Mouse (Mus musculus) urinary bladder, adult 18-20 months (tissue): ENCODE measurements around the gene Ank2.

Experiments
- DNase-seq, 2 experiments: peaks; one replicate each; pipeline ENCODE4 v3.0.0; 2022; ENCODE audit warnings: low spot score in 2 of 2, mixed read lengths in 2 of 2

Gene Ank2

DNA sequence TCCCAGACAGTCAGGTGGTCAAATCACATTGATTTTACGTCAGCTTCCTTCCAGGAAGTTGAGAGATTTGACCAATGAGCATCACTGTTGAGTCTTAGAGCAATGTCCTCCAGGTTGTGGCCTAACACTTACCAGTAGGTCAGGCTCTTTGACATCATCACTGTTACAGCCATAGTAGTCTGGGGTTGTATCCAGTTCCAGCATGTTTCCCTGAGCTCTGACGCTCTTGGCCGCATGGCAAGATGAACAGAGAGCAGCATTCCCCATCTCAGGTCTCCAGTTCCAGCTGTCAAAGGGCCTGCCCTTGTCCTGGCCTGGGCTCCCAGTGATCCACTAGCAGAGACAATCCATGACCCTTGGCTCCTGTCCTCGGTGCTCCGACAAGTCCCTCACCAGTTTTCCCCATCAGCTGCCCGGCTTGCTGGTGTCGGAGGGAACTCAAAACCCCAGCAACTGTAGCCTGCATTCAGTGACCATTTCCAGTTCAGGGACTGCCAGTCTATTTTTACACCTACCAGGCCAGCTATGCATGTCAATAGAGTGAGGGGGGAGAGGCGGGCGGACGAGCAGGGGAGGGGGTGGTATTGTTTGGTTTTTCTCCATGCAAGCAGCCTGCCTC is 374.7 kb downstream of the Ank2 start:
- no peak for DNase-seq

DNA sequence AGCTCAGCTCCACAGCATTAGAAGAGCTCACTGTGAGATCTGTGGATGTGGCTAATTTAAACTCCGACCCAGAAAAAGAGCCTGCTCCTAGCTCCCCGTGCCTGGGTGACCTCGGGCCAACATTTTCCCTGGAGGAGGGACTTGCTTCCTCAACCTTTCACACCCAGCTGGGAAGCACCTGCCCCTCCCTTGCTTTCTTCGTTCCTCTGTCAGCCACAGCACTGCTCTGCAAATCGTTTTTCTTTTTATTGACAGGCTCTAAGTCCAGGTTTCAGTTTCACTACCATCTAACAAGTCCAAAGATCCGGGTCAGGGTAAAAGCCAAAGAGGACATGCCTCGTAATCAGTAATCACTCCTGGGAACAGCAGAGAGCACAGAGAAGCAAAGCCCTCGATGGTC is 375.8 kb downstream of the Ank2 start:
- DNase-seq: peak in 1 of 2 experiments; percentile 2

DNA sequence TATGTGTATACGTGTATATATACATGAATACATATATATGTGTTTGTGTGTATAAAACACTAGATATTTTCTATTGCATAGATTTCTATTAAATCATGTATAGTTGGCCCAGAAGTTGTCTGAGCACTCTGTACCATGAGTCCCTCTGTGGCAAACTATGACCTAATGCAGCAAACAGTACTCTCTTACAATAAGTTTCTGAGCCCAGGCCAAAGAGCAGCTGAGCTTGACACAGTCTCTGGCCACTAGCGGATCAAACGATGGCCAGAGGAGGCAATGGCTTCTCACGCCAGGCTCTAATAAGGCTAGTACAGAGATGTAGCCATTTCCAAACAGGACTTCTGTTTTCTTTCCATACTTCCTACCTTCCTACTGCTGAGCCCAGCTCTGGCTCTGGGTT is 380.4 kb downstream of the Ank2 start:
- no peak for DNase-seq

DNA sequence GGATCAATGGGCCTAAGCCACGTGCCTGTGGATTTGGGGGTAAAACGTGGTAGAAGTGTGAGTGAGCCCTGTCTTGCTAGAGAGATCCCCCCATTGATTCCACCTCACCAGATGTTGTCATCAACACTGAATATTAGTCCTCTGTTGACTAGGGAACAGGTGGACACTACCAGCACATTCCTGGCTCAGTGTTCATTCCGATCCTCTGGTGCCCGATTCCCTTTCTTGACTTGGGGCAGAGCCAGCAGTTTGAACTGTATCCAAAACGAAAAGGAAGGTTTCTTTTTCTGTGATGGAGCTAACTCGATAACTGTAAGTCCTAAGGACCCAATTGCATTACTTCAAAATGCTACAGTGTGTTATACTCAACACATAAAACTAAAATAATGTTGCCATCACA is 382.9 kb downstream of the Ank2 start:
- no peak for DNase-seq

DNA sequence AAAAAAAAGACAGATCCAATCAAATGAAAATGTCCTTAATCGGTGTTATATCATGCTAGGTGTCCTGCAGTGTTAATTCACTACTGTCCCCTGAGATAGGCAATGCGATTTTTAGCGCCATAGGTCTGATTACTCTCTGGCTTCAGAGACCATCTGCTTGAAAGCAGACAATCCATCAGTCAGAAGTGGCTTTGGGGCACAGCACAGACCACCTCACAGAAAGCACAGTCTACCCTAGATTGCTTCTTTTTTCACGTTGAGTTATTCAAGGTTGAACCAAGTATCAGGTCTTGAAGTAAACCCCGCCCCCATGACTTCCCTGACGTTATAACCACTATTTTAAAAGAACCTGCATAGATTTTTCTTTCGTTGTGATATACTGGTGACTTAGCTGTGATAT is 385.9 kb downstream of the Ank2 start:
- no peak for DNase-seq

DNA sequence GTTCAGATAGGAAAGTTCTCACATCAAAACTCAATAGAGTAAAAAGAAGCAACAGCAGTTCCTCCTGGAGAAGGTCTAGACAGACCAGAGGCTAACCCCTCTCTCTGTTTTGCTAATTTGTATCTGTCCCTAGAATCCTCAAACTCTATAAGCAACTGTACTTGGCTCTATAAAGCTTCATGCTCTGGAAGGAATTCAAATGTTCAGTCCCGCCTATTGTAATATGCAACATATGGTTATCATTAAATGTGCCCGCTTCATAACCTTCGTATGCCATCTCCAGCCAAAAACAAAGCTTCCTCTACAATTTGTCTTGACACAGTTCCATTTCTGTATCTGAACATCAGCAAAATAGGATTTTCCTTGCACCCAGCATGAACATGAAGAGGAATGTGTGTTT is 389.7 kb downstream of the Ank2 start:
- no peak for DNase-seq

DNA sequence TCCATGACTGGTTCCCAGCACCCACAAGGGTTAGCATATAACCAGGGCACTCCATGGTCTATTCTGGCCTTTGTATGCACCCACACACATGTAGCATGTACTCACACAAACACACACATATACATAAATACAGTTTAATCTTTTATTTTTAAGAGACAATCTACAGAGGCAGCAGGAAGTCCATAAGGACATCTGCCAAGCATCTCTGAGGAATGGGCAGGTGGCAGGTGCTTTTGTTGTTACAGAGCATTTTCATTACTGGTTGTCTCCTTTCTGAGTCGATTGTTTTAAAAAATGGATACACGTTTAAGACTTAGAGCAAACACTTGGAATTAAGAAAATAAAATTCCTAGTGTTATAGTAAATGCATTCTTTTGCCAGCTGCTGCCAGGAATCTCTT is 390.7 kb downstream of the Ank2 start:
- no peak for DNase-seq

DNA sequence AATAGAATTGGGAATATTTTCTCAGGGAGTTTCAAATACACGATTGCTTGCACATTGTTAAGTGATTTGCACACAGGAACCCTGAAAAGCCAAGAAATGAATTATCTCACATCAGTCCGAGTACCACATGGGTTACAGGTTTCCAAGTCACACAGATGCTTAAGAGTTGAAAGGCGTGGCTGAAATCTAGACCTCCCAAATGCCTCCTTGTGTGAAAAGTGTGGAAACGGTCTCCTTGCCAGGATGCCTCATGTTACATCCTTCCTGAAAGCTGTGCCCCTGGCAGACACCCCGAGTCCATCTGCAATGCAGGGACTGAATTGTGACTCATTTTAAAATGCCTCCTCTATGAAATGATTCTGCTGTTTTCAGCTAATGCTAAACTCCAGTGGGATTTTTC is 391.9 kb downstream of the Ank2 start:
- no peak for DNase-seq

DNA sequence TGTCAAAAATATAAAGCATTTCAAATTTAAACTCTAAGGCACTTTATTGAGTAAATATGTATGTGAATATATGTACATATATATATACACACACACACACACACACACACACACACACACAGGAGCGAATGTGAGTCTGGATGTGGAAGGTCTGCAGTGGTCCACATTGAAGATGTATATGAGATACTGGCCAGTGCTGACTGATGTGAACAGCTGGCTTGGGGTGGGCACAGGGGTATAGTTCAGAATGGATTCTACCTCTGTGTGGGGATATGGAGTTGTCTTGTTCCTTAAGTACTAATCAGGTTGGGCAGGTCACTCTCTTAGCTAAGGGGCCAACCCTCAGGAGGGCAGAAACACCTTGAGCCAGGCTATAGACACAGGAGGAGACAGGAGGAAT is 397.8 kb downstream of the Ank2 start:
- no peak for DNase-seq

DNA sequence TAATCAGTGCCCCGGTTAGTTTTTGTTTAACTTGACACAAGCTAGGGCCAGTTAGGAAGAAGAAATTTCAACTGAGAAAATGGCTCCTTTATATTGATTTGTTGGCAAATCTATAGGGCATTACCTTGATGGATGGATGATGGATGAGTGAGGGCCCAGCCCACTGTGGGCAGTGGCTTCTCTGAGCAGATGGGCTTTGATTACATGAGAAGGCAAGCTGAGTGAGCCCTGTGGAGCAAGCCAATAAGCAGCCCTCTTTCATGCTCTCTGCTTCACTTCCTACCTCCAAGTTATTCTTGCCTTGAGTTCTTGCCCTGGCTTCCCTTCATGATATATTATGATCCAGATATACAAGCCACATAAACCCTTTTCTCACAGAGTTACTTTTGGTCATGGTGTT is 401.4 kb downstream of the Ank2 start:
- DNase-seq: no peak

DNA sequence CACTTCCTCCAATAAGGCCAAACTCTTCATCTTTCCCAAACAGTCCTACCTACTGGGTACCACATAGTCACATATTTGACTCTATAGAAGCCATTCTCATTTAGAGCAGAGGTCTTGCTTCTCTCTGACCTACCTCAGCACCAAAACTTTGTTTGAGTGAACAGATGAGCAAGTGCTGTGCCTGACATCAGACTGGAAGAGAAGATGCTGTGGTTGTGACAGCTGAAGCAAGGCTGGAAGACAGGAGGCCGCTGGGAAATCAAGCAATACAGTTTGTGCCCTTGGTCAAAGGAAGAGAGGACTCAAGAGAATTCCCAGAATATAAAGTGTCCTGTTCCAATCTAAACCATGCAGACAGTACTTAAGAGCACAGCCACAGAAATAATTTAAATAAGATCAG is 402.0 kb downstream of the Ank2 start:
- no peak for DNase-seq

DNA sequence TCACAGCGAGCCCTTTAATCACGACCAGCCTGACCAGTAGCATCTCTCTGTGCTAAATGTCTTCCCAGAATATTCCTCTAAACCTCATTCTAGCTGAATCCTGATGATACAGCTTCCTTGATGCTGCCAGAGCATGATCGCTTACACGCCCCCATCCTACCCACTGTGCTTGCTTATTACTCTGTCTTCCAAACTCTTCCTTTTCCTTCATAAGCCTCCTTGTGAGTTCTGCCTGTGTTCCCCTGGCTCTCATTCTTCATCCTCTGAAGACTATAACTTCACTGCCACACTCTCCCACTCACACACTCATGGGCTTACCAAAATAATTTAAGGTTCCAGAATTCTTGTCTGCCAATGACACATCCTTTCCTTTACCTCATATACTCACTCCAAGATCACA is 405.5 kb downstream of the Ank2 start:
- no peak for DNase-seq

DNA sequence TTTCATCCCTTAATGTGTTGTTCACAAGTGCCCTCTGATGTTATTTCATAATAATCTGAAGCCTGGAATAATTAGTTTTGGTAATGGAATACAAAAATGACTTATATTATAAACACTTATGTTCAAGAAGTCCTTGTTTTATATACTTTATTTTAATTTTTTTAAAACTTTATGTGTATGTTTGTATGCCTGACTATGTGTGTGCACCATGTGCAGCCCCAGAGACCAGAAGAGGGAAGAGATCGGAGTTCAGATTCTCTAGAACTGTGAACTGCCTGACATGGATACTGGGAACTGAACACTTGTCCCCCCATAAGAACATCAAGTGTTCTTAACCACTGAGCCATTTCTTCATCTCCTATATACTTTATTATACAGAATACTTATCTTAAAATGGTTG is 411.6 kb downstream of the Ank2 start:
- no peak for DNase-seq

DNA sequence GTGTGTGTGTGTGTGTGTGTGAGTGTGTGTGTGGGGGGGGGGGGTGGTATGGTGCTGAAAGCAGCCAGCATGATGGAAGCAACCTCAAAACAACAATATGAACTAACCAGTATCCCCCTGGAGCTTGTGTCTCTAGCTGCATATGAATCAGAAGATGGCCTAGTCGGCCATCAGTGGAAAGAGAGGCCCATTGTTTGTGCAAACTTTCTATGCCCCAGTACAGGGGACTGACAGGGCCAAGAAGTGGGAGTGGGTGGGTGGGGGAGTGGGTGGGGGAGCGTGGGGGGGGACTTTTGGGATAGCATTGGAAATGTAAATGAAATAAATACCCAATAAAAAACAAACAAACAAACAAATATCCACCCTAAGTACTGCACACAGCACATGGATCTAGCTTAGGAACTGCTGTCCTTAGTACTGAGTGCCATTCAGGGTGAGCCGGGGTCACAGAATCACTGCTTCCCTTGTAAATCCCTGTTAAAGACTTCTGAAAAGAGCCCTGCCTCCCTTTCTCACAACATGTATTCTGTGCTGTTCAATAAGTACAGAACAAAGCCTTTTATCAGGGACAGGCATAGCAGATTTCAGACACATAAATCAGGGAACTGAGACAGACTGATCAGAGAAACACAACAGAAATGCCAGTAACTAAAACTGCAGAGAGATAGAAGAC is 412.2 kb downstream of the Ank2 start:
- DNase-seq: no peak

DNA sequence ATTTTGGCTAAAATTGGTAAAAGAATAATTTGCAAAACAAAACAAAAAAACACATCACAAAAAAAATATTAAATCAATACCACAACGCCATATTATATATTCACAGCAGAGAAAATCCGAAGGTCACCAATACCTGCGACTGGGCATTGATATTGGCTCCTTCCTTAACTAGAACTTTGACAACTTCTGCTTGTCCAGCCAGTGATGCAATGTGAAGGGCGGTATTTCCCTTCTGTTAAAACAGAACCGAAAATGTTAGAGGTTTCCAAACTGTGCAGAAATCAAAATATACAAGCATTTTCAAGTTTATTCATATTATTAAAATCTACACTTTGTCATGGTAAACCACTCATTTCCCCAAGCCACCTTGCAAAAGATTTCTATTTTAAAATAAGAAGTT is 421.8 kb downstream of the Ank2 start:
- no peak for DNase-seq

DNA sequence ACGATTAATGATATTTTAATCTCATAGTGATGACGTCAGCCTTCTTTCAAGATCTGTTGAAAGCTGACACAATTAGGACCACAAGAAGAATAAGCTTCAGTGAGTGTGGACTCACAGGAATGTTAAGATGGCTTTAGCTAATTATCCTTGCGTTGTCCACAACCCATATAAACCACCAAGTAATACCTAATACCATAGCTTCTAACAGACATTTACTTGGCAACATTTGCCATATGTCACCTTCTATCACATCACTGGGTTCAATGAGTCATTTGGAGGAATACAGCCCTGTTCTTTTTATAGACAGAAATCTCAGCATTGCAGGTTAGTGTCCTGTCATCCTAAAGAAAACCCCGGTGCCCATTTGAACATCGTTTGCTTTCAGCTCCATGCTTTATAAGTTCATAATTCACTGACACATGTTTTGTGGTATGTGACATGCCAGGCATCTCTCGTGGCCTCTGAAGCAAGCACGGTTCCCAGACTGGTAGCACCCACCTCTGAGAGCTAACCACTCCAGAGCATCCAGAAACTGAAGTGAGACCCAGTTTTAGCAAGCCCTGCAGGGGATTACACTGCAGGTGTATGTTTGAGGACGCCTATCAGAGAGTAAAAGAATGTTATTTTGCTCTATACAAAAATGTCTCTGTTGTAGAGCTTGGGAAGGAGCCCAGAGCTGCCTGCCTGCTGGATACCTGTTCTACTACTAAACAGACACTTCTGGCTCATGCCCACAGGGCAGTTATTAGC is 423.4 kb downstream of the Ank2 start:
- DNase-seq: no peak

DNA sequence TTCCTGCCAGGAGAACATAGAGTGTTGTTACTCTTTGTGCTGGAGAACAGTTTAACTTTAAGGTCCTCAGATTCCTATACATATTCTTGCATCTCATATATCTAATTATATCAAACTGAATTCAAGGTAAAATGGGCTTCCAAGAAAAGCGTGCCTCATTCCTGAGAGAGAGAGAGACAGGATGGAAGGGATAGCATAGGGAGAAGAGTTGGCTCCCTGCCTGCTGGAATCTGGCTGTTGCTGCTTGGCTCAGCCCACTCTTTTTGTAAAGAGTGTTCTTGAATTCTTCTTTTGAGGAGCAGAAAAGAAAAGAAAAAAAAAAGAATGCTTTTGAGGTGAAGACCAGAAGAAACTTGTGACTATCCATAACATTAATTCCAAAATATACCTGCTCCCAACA is 427.7 kb downstream of the Ank2 start:
- DNase-seq: no peak

DNA sequence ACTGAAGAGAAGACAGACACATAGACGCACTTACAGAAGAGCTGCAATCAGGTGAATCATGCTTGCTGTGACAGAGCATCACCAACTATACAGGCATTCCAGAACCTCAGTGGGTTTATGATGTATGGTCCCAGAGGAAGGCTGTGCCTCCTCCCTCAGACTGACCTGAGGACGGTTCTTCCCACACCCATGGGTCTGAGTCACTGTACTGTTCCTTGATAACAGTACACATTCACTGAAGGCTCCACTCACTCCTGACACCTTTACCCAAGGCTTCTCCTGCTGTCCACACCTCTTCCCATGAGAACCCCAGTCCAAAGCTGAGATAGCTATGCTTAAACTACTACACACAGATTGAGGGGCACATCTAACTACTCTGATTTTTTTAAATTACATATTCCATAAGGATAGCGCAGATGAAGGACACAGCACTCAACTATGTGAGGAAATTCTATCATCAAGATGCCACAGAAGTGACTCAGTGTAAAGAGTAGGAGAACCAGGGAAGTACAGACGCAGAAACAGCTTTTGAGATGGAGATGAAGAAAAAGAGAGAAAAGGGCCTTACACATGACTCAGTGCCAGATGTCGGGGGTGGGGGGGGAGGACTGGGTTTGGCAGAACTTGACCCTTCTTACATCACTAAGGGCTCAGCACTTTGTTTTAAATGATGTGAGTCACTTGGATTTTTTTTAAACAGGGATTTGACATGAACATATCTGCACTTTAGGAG is 435.3 kb downstream of the Ank2 start:
- no peak for DNase-seq

DNA sequence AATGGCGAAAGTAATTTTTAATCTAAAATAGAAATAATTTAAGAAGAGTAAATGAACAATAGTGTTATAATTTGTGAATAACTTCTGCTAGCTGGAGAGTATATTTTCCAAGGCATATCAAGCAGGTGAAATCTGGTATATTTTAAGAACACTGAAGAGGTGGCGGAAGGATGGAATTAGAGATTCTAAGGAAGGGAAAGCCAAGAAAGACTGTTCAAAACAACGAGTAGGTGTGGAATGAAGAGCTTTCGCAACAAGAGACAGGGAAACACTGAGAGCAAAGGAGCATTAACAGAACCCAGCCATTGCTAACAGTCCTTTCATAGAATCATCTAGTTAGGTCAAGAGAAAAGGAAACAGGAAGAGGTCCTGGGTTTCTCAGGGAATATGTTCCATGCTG is 439.5 kb downstream of the Ank2 start:
- no peak for DNase-seq

DNA sequence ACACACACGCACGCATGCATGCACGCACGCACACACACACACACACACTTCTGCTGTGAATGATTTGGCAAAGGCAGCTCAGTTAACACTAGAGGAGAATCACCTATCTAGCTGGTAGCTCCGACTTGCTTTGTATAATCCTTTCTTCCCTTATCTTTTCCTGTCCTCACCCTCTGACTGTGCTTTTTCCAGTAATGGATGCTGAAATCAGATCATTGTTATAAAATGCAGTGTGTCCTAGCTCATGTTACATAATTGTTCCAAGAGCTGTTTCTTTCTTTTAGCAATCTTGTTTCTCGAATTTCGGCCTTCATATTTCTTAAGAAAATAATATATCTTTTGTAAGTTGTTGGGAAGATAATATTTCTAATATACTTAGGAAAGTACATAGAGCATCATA is 457.9 kb downstream of the Ank2 start:
- no peak for DNase-seq

DNA sequence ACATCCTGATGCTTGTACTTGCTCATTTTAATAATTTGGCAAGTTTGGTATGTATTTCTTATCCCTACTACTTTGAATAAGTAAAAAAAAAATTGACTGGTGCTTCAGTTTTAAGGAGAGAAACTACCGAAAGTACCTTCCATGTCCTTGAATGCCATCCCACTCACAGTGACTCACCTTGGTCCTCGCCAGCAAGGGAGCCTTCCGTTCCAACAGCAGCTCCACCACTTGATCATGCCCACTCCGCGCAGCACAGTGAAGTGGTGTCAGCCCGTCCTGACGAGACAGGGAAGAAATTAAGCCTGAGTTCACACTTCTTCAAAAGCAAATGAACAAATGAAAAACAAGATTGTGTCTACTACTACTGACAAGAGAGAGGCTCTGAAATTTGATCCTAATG is 460.6 kb downstream of the Ank2 start:
- no peak for DNase-seq

DNA sequence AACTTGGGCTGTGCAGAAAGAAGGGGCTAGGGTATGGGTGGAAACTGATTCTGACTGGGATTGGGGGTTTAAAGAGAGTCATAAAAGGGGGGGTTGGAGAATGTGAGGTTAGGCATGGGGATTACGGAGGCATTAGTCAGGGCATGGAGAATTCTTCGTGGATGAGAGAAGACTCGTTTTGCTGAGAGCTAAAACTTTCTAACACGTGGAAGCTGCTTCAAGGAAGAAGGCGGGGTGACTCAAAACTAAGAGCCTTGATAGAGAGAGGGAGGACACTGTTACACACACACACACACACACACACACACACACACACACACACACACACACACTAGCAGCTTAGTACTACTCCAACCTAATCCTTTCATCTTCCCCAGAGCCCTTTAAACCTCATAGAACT is 463.0 kb downstream of the Ank2 start:
- DNase-seq: no peak

DNA sequence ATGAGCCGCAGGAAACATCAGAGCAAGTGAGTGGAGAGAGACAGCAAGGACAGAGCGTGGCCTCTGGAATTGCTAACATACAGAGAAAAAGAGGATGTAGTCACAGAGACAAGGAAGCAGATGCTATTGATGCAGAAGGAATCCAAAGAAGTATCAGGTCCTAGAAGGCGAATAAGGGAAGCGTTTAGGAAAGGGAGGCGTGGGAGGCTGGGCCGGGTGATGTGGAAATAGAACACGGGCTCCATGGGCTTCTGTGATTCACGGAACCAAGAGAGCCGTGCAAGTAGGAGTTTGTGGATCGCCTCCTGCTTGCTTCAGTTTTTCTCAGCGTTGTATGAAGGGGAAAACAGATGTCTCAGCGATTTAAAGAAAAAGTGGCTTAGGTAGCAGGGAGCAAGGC is 463.6 kb downstream of the Ank2 start:
- DNase-seq: no peak
